Mouse (Mus musculus) stomach, embryonic 14.5 days (tissue): ENCODE results near the gene Sox5. TPM values are rescaled to one million over a fixed set of nuclear protein-coding genes. Genes with fewer than 3 reads are reported as not detected.

Experiments
- ATAC-seq: fragments of 200-750 bp; cut with Nextera tagmentation; 2 replicates; pipeline ENCODE4 v1.8.0; 2017; ENCODE audit warnings: low read depth, moderate TSS enrichment; ENCODE audit not compliant: insufficient number of reproducible peaks, insufficient read depth, low FRiP score
- H3K27ac ChIP-seq: fragments of 300-500 bp; sonication (generic); 2 replicates; pipeline ENCODE4 v1.5.1; 2014; ENCODE audit warnings: mild to moderate bottlenecking, low read length, moderate library complexity, mixed read lengths
- H3K27me3 ChIP-seq: fragments of 300-500 bp; sonication (generic); 2 replicates; pipeline ENCODE4 v1.6.1; 2014; ENCODE audit warnings: low read length, control low read depth, mixed read lengths; ENCODE audit not compliant: control insufficient read depth, insufficient read depth
- H3K36me3 ChIP-seq: fragments of 300-500 bp; sonication (generic); 2 replicates; pipeline ENCODE4 v1.6.1; 2014; ENCODE audit warnings: mild to moderate bottlenecking, control low read depth, low read length, moderate library complexity, mixed read lengths; ENCODE audit not compliant: control insufficient read depth, insufficient read depth
- H3K4me1 ChIP-seq: fragments of 300-500 bp; sonication (generic); 2 replicates; pipeline ENCODE4 v1.6.1; 2014; ENCODE audit warnings: low read length, control low read depth, mixed read lengths; ENCODE audit not compliant: control insufficient read depth, insufficient read depth
- H3K4me2 ChIP-seq: fragments of 300-500 bp; sonication (generic); replicated peaks from 2 replicates; pipeline ENCODE4 v1.6.1; 2014; ENCODE audit warnings: low read depth, low read length, control low read depth
- H3K4me3 ChIP-seq: fragments of 300-500 bp; sonication (generic); 2 replicates; pipeline ENCODE4 v1.5.1; 2014; ENCODE audit warnings: low read depth, low read length, control low read depth
- H3K9ac ChIP-seq: fragments of 300-500 bp; sonication (generic); replicated peaks from 2 replicates; pipeline ENCODE4 v1.6.1; 2014; ENCODE audit warnings: low read depth, mild to moderate bottlenecking, control low read depth, low read length, moderate library complexity, mixed read lengths
- H3K9me3 ChIP-seq: fragments of 300-500 bp; sonication (generic); 2 replicates; pipeline ENCODE4 v1.6.1; 2016; ENCODE audit warnings: low read depth, low read length, control low read depth; ENCODE audit not compliant: control insufficient read depth
- WGBS: fragments of 180-500 bp; shearing (Covaris S2); extraction: QIAGEN DNeasy Blood & Tissue Kit; methylation state at CpG from one replicate; pipeline ENCODE4 v1.1.7; 2014; 5-methylcytosine and 5-hydroxymethylcytosine counted together
- polyA plus RNA-seq: library from polyadenylated mRNA; unstranded; fragments of >200 nt; fragmentation: Nextera tagmentation; extraction: Ambion mirVana; gene quantifications from 2 replicates; pipeline ENCODE4 v1.2.1, GENCODE M21; 2014

Gene Sox5
- polyA plus RNA-seq, 1 experiment from 2014 or later: 30.3 TPM

DNA sequence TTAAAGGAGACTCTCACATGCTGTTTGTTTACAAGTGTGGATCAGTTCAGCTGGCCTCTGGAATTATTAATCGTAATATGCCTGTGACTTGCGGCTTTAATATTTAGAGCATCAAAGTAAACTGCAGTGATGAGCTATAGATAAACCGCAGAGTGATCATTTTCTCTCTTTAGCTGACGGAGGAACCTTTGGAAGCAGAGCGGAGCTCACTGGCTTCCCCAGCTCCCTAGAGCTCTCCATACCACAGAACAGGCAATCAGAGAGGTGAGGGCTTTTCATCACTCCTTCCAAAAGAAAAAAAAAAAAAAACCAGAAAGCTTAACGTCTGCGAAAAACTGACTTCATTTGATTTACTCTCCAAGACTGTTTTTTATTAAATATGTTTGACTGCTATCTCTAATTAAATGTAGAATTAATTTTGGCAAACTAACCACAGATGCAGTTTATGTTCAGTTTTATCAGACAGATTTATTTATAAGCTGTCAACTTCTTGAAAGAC lies 469.4 kb downstream of the Sox5 start:
- no peak overlapping the region for H3K4me2 ChIP-seq
- WGBS: 56% methylated on average over 7 of the region's 7 CpGs

DNA sequence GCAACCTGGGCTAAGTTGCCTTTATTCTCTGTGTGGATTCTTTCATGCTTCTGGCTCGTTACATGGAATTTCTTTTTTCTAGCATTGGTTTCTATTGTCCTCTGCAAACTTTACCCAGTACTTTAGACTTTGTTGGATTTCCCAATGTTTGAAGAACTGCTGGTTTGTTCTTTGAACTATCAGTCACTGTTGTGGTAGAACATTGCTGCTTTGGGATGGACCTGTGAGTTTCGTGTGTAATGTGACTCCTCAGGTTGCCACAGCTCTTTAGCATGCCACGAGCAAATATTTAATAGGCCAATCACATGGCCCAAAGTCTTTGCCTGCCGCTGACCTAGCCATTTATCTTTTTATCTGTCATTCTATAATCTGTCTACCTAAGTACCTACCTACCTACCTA lies 470.0 kb downstream of the Sox5 start:
- Histone ChIP-seq H3K4me2 (no peak overlapping the region), H3K27ac (no peak overlapping the region), H3K9ac (no peak overlapping the region), H3K4me3 (no peak overlapping the region), H3K36me3 (no peaks in the 10 kb centered on the region), H3K9me3 (no peaks in the 10 kb centered on the region), H3K27me3 (no peaks in the 10 kb centered on the region), H3K4me1 (no peaks in the 10 kb centered on the region)
- ATAC-seq: 0 out of 2 replicates have a peak, but pooled peaks have one; percentile 49
- 44% methylated on average over 4 of the region's 4 CpGs for WGBS

More for the DNA sequence above, 469.4 kb downstream of the Sox5 start:
- no peaks in the 10 kb centered on the region for H3K9me3 ChIP-seq
- no peak overlapping the region for H3K27ac ChIP-seq
- H3K9ac ChIP-seq: no peak overlapping the region
- H3K36me3 ChIP-seq: no peaks in the 10 kb centered on the region
- H3K4me1 ChIP-seq: no peaks in the 10 kb centered on the region
- H3K4me3 ChIP-seq: no peak overlapping the region
- ATAC-seq: no peak
- H3K27me3 ChIP-seq: no peaks in the 10 kb centered on the region

DNA sequence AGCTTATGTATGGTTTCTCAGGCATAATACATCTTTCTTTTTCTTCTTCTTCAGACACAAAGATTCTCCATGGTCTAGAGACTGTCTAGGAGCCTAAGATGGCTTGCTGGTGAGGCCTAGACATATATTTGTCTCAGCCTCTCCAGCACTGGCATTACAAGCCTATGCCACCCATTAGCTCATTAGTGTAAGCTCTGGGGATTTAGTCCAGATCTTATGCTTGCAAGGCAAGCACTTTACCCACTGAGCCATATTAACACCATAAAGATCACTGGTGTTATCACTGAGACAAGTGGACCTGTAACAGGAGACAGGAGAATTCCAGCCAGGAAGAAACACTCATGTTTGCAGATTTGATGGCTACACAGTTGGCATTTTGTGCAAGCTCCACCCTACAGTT lies 472.6 kb downstream of the Sox5 start:
- H3K9me3 ChIP-seq: no peaks in the 10 kb centered on the region
- ATAC-seq: no peak
- no peak overlapping the region for H3K9ac ChIP-seq
- no peaks in the 10 kb centered on the region for H3K27me3 ChIP-seq
- H3K36me3 ChIP-seq: no peaks in the 10 kb centered on the region
- no peak overlapping the region for H3K4me3 ChIP-seq
- H3K27ac ChIP-seq: no peak overlapping the region
- no peaks in the 10 kb centered on the region for H3K4me1 ChIP-seq
- no peak overlapping the region for H3K4me2 ChIP-seq

DNA sequence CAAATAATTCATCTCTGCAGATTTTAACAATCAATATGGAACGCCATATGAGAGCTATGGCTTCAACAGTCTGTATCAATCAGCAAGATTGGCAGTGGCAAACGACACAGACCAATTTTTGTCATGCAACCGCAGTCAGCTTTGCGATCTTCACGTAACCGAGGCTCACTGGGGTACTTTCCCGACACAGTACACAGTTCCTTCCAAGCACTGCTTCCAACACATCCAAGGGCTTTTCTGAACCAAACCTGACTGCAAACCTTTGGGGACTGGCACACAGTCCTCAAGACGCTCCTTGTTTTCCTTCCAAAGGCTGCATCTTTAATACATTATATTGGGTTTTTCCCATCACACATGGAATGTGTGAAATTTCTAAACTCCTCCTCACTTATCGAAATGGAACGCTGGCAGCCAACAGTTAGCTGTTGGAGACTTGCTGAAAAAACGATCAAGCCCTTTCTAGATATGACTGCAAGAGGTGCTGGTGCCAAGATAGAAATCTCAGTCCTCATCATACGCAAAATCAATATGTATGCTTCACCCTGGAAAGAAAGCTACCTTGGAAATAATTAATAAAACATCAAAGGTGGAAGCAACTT lies 474.1 kb downstream of the Sox5 start:
- no peaks in the 10 kb centered on the region for H3K36me3 ChIP-seq
- no peak for ATAC-seq
- H3K27me3 ChIP-seq: no peaks in the 10 kb centered on the region
- no peak overlapping the region for H3K4me3 ChIP-seq
- 93% methylated on average over 12 of the region's 12 CpGs for WGBS
- H3K9me3 ChIP-seq: no peaks in the 10 kb centered on the region
- H3K27ac ChIP-seq: no peak overlapping the region
- H3K9ac ChIP-seq: no peak overlapping the region
- H3K4me2 ChIP-seq: no peak overlapping the region
- no peaks in the 10 kb centered on the region for H3K4me1 ChIP-seq

DNA sequence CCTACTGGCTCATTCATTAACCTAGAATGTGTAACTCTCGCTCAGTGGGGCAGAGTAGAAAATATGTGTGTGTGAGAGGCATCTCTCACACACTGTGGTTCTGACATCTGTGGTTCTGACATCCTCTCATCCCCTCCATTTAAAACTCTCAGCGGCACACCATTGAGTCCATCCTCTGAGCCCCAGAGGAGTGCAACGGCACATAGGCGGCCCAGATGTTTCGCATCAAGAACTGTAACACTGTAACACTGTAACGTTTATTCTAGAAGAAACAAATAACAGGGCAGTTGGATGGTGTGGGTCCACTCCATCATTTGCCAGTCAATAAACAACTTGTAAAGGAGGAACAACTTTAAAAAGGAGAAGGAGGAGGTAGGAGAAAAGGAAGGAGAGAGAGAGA lies 479.0 kb downstream of the Sox5 start:
- no peak overlapping the region for H3K4me3 ChIP-seq
- no peak overlapping the region for H3K9ac ChIP-seq
- H3K4me1 ChIP-seq: peaks cover 10% of the 10 kb centered on the region
- H3K9me3 ChIP-seq: no peaks in the 10 kb centered on the region
- no peak for ATAC-seq
- H3K27me3 ChIP-seq: no peaks in the 10 kb centered on the region
- H3K36me3 ChIP-seq: no peaks in the 10 kb centered on the region
- H3K27ac ChIP-seq: no peak overlapping the region
- WGBS: 69% methylated on average over 6 of the region's 6 CpGs
- H3K4me2 ChIP-seq: no peak overlapping the region

DNA sequence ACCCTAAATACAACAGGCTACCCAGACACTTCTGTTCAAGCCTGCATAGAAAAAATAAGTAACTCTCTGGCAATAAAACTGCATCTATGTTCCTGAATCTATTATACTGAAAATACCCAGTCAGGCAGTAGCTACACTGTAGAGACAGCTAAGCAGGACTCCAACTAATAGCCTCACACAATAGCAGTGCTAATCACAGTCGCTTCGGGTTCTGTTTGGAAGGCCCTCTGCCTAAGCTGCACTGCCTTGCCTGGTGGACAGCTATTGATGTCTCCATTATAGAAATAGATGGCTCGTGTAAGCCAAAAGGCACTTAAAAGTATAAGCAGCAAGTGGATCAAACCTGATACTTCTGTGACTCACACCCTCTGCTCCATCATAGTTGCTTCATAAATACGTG lies 480.7 kb downstream of the Sox5 start:
- no peak for ATAC-seq

DNA sequence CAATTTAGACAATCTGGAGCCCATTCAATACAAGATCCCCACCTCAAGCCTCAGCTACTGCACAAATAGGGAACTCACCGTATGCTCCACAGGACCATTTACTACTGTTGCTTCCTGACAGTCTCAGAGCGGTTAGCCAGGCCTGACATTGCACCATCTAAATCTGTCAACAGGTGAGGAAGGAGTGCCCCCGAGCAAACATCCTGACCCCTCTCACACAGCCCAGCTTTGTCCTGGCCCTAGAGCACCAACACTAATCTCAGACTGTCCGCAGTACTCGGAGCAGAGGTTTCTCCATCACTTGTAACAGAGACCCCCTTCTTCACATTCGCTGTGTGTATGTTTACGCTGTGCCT lies 482.3 kb downstream of the Sox5 start:
- Histone ChIP-seq H3K27ac (no peak overlapping the region), H3K9ac (no peak overlapping the region), H3K9me3 (peaks cover 7% of the 10 kb centered on the region; the same call in 1 of the 2 replicates), H3K4me3 (no peak overlapping the region), H3K27me3 (no peaks in the 10 kb centered on the region), H3K36me3 (no peaks in the 10 kb centered on the region), H3K4me2 (peak overlapping the region; percentile 16; the same call in 1 of the 2 replicates), H3K4me1 (peaks cover 10% of the 10 kb centered on the region)
- ATAC-seq: no peak
- 22% methylated on average over 7 of the region's 7 CpGs for WGBS

More for the DNA sequence above, 480.7 kb downstream of the Sox5 start:
- Histone ChIP-seq H3K27me3 (no peaks in the 10 kb centered on the region), H3K36me3 (no peaks in the 10 kb centered on the region), H3K4me2 (no peak overlapping the region), H3K4me3 (no peak overlapping the region), H3K9ac (no peak overlapping the region), H3K27ac (no peak overlapping the region), H3K9me3 (no peaks in the 10 kb centered on the region), H3K4me1 (peaks cover 10% of the 10 kb centered on the region)
- 47% methylated on average over 4 of the region's 4 CpGs for WGBS

DNA sequence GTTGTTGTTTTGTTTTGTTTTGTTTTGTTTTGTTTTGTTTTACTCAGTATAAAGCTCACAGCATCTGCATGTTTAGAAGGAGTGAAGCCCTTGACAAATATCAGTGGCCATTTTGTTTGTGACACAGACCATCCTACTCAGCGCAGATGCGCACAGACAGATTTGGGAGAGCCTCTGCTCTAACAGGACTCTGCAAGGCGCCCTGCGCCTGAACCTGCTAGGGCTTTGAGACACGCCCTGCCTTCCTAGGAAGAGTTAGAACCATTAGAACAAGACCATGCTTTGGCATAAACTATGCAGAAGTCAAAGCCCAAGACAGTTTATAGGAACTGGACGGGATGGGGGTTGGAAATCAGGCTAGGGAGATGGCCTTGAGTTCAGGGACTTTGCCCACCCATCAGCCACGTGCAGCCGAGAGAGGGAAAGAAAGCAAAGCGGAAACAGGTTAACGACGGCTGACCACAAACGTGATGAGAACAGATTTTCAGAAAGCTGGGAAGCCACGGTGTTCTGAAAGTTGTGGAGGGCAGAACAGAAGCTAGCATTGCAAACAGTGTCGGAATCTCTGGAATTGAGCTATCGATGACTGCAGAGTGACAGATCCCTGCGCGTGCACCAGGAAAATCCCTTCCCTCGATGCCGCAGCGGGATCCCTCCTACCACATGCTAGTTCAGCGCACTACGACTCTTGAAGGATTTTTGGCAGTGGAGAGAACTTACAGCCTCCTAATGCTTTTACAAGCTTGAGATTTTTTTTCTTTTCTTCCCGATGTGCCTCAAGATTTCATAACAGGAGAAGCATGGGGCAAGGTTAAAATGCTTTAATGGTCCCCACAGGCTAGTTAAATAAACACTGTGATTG lies 482.9 kb downstream of the Sox5 start:
- Histone ChIP-seq H3K27ac (no peak overlapping the region), H3K27me3 (no peaks in the 10 kb centered on the region), H3K4me1 (peaks cover 10% of the 10 kb centered on the region), H3K9me3 (peaks cover 7% of the 10 kb centered on the region; the same call in 1 of the 2 replicates), H3K9ac (no peak overlapping the region), H3K4me2 (peak overlapping the region; percentile 16; the same call in 1 of the 2 replicates), H3K4me3 (no peak overlapping the region), H3K36me3 (no peaks in the 10 kb centered on the region)
- ATAC-seq: no peak
- WGBS: 45% methylated on average over 23 of the region's 23 CpGs
